Mouse (Mus musculus) liver, postnatal 0 days (tissue): ENCODE results near the gene Cfl1. TPM values are rescaled to one million over a fixed set of nuclear protein-coding genes. Genes with fewer than 3 reads are reported as not detected.

Experiments
- ATAC-seq: fragments of 200-750 bp; cut with Nextera tagmentation; 2 replicates; pipeline ENCODE4 v1.8.0; 2017; ENCODE audit warnings: mild to moderate bottlenecking, moderate library complexity
- DNase-seq: peaks from one replicate; pipeline ENCODE4 v3.0.0-alpha.2; 2016
- H3K27ac ChIP-seq: fragments of 300-500 bp; sonication (generic); 2 replicates; pipeline ENCODE4 v1.5.1; 2014; ENCODE audit warnings: antibody characterized with exemption, moderate library complexity, mild to moderate bottlenecking, low read depth
- H3K27me3 ChIP-seq: fragments of 300-500 bp; sonication (generic); 2 replicates; pipeline ENCODE4 v1.6.1; 2014; ENCODE audit warnings: low read length, control low read depth, mixed read lengths; ENCODE audit not compliant: insufficient read depth
- H3K36me3 ChIP-seq: fragments of 300-500 bp; sonication (generic); replicated peaks from 2 replicates; pipeline ENCODE4 v1.6.1; 2014; ENCODE audit warnings: mild to moderate bottlenecking, control low read depth, low read length, moderate library complexity, mixed read lengths; ENCODE audit not compliant: insufficient read depth
- H3K4me1 ChIP-seq: fragments of 300-500 bp; sonication (generic); 2 replicates; pipeline ENCODE4 v1.6.1; 2014; ENCODE audit warnings: antibody characterized with exemption, mild to moderate bottlenecking, control low read depth; ENCODE audit not compliant: insufficient read depth
- H3K4me2 ChIP-seq: fragments of 300-500 bp; sonication (generic); 2 replicates; pipeline ENCODE4 v1.6.1; 2014; ENCODE audit warnings: low read depth, mild to moderate bottlenecking, low read length, moderate library complexity, mixed read lengths
- H3K4me3 ChIP-seq: fragments of 300-500 bp; sonication (generic); 2 replicates; pipeline ENCODE4 v1.5.1; 2014; ENCODE audit warnings: low read depth, low read length
- H3K9ac ChIP-seq: fragments of 300-500 bp; sonication (generic); replicated peaks from 2 replicates; pipeline ENCODE4 v1.6.1; 2014; ENCODE audit warnings: mild to moderate bottlenecking, moderate library complexity
- H3K9me3 ChIP-seq: fragments of 300-500 bp; sonication (generic); 2 replicates; pipeline ENCODE4 v1.6.1; 2016; ENCODE audit warnings: mild to moderate bottlenecking, control low read depth, low read length, mixed read lengths
- CTCF ChIP-seq: sonication (generic); IDR thresholded peaks from 2 replicates; pipeline ENCODE4 v1.5.1; 2016; ENCODE audit warnings: antibody characterized with exemption, low read depth
- EP300 ChIP-seq: IDR thresholded peaks from 2 replicates; pipeline ENCODE4 v1.6.1; 2016; ENCODE audit warnings: antibody characterized with exemption, low read depth, mild to moderate bottlenecking
- WGBS: fragments of 180-500 bp; shearing (Covaris S2); extraction: QIAGEN DNeasy Blood & Tissue Kit; methylation state at CpG from one replicate; pipeline ENCODE4 v1.1.7; 2014; ENCODE audit not compliant: insufficient replicate concordance; 5-methylcytosine and 5-hydroxymethylcytosine counted together
- polyA plus RNA-seq: library from polyadenylated mRNA; unstranded; fragments of >200 nt; fragmentation: Nextera tagmentation; extraction: Ambion mirVana; gene quantifications from 2 replicates; pipeline ENCODE4 v1.2.1, GENCODE M21; 2015

Cfl1 gene
- polyA plus RNA-seq, 1 experiment from 2014 or later = 843 TPM

GRCm38 (mm10) chr19:5500330-5500875, 10.1 kb downstream of the Cfl1 start:
- no peaks in the 10 kb centered on the region for H3K4me1 ChIP-seq
- no peak for TF ChIP-seq CTCF
- no peak for TF ChIP-seq EP300
- peaks cover 22% of the 10 kb centered on the region for H3K36me3 ChIP-seq
- 81% methylated on average over 2 of the region's 2 CpGs for WGBS
- H3K27ac ChIP-seq = no peak overlapping the region
- no peak for ATAC-seq
- DNase-seq = no peak
- H3K4me2 ChIP-seq = no peak overlapping the region
- no peaks in the 10 kb centered on the region for H3K27me3 ChIP-seq
- no peak overlapping the region for H3K9ac ChIP-seq
- no peak overlapping the region for H3K4me3 ChIP-seq
- no peaks in the 10 kb centered on the region for H3K9me3 ChIP-seq

- TF ChIP-seq EP300 = no peak
- TF ChIP-seq CTCF = no peak
- H3K9ac ChIP-seq = no peak within 1 kb of the TSS
- H3K9me3 ChIP-seq = no peaks in the 10 kb centered on the region
- DNase-seq = no peak
- H3K36me3 ChIP-seq = no peaks in the 10 kb centered on the region
- no peak within 1 kb of the TSS for H3K27ac ChIP-seq
- ATAC-seq = no peak
- H3K4me2 ChIP-seq = no peak within 1 kb of the TSS
- H3K4me3 ChIP-seq = no peak within 1 kb of the TSS
- H3K27me3 ChIP-seq = no peaks in the 10 kb centered on the region
- no peaks in the 10 kb centered on the region for H3K4me1 ChIP-seq
- 83% methylated on average over 17 of the region's 17 CpGs for WGBS
Observed at GRCm38 (mm10) chr19:5503687-5504086, 13.4 kb downstream of the Cfl1 start, which contains the start of gene 1700020D05Rik. 1700020D05Rik (minus strand) TSS chr19:5503787.

GRCm38 (mm10) chr19:5510031-5511026, 20.1 kb downstream of the Cfl1 start, which contains the start of gene Snx32:
Snx32 (minus strand) TSS chr19:5510538.
- peak; percentile 100 for ATAC-seq
- Histone ChIP-seq H3K36me3 (no peaks in the 10 kb centered on the region), H3K27me3 (no peaks in the 10 kb centered on the region), H3K27ac (peak within 1 kb of the TSS; percentile 70), H3K4me3 (peak within 1 kb of the TSS; percentile 54), H3K4me1 (peaks cover 29% of the 10 kb centered on the region), H3K4me2 (peak within 1 kb of the TSS; percentile 92), H3K9me3 (no peaks in the 10 kb centered on the region), H3K9ac (peak within 1 kb of the TSS; percentile 64)
- TF ChIP-seq CTCF (peak; percentile 58), EP300 (peak; percentile 85)
- 3% methylated on average over 47 of the region's 47 CpGs for WGBS
- DNase-seq = peak; percentile 96

GRCm38 (mm10) chr19:5511074-5511632, 20.9 kb downstream of the Cfl1 start:
- Histone ChIP-seq H3K4me3 (peak overlapping the region; percentile 54), H3K9me3 (no peaks in the 10 kb centered on the region), H3K27ac (peak overlapping the region; percentile 70), H3K27me3 (no peaks in the 10 kb centered on the region), H3K36me3 (no peaks in the 10 kb centered on the region), H3K4me2 (peak overlapping the region; percentile 92), H3K9ac (peak overlapping the region; percentile 64), H3K4me1 (peaks cover 29% of the 10 kb centered on the region)
- DNase-seq (no peak), ATAC-seq (no peak)
- no peak for TF ChIP-seq EP300
- no peak for TF ChIP-seq CTCF
- WGBS = 23% methylated on average over 15 of the region's 15 CpGs

- peak overlapping the region; percentile 38; the same call in 1 of the 2 replicates for H3K9ac ChIP-seq
- no peaks in the 10 kb centered on the region for H3K36me3 ChIP-seq
- H3K9me3 ChIP-seq = no peaks in the 10 kb centered on the region
- ATAC-seq = no peak
- no peak for TF ChIP-seq EP300
- TF ChIP-seq CTCF = no peak
- 30% methylated on average over 12 of the region's 12 CpGs for WGBS
- peak overlapping the region; percentile 24 for H3K4me3 ChIP-seq
- H3K27me3 ChIP-seq = no peaks in the 10 kb centered on the region
- H3K4me2 ChIP-seq = peak overlapping the region; percentile 92
- peaks cover 29% of the 10 kb centered on the region for H3K4me1 ChIP-seq
- peak overlapping the region; percentile 78 for H3K27ac ChIP-seq
- DNase-seq = peak; percentile 47
Observed at GRCm38 (mm10) chr19:5512091-5513004, 22.1 kb downstream of the Cfl1 start.
